Mouse (Mus musculus) left cerebral cortex, adult 8-10 months (tissue): Measurements from ENCODE around the gene Sgf29. TPM values are rescaled to one million over a fixed set of nuclear protein-coding genes. Genes with fewer than 3 reads are reported as not detected.

Experiments used
- DNase-seq, 2 experiments: peaks; one replicate each; pipeline ENCODE4 v3.0.0; 2022; ENCODE audit warnings: low spot score in 2 of 2
- total RNA-seq, 4 experiments: library from RNA; stranded (reverse); gene quantifications; 2 replicates each; pipeline ENCODE4 v1.2.4; 2022

Gene Sgf29
- 10 to 100 TPM; 28.4 to 39.0 (median 33.6) TPM for total RNA-seq

- DNase-seq = peak; percentile 89 to 90
Observed at GRCm38 (mm10) chr7:126649231-126650051, at the start of gene Sgf29. TSS of gene Sgf29 (plus strand) at chr7:126649309.

GRCm38 (mm10) chr7:126601896-126602295 is 47.2 kb upstream of the Sgf29 start:
- no peak for DNase-seq

GRCm38 (mm10) chr7:126602650-126603049 is 46.5 kb upstream of the Sgf29 start:
- DNase-seq = no peak

- no peak for DNase-seq
Observed at GRCm38 (mm10) chr7:126606611-126607010, 42.5 kb upstream of the Sgf29 start.

GRCm38 (mm10) chr7:126607064-126607463 is 42.0 kb upstream of the Sgf29 start:
- DNase-seq = no peak

- DNase-seq = no peak
Observed at GRCm38 (mm10) chr7:126607796-126608195, 41.3 kb upstream of the Sgf29 start.

- DNase-seq = no peak
Observed at GRCm38 (mm10) chr7:126612736-126613135, 36.4 kb upstream of the Sgf29 start.

- DNase-seq = no peak
Observed at GRCm38 (mm10) chr7:126616707-126617106, 32.4 kb upstream of the Sgf29 start.

- no peak for DNase-seq
Observed at GRCm38 (mm10) chr7:126619559-126620275, 29.4 kb upstream of the Sgf29 start.

GRCm38 (mm10) chr7:126621452-126622359 is 27.4 kb upstream of the Sgf29 start:
- no peak for DNase-seq

- DNase-seq = no peak
Observed at GRCm38 (mm10) chr7:126623381-126623780, 25.7 kb upstream of the Sgf29 start.

- no peak for DNase-seq
Observed at GRCm38 (mm10) chr7:126624774-126625173, 24.3 kb upstream of the Sgf29 start.

GRCm38 (mm10) chr7:126625369-126625768 is 23.7 kb upstream of the Sgf29 start:
- DNase-seq = peak in 1 of 2 experiments; percentile 43

- DNase-seq = no peak
Observed at GRCm38 (mm10) chr7:126625807-126626600, 23.1 kb upstream of the Sgf29 start.

- DNase-seq = no peak
Observed at GRCm38 (mm10) chr7:126628111-126628510, 21.0 kb upstream of the Sgf29 start.

- DNase-seq = no peak
Observed at GRCm38 (mm10) chr7:126629915-126630314, 19.2 kb upstream of the Sgf29 start.

GRCm38 (mm10) chr7:126630824-126631518 is 18.1 kb upstream of the Sgf29 start, which contains the start of gene Nupr1:
TSS of gene Nupr1 (minus strand) at chr7:126630861.
- no peak for DNase-seq

GRCm38 (mm10) chr7:126632478-126632877 is 16.6 kb upstream of the Sgf29 start:
- DNase-seq = no peak

- no peak for DNase-seq
Observed at GRCm38 (mm10) chr7:126635375-126635774, 13.7 kb upstream of the Sgf29 start.
